Mouse (Mus musculus): ENCODE results near the gene Hdac10. TPM values are rescaled to one million over a fixed set of nuclear protein-coding genes. Genes with fewer than 3 reads are reported as not detected.

Hdac10 gene
- total RNA-seq (2021): 14.5 and 19.6 TPM in 2 replicates
- long read RNA-seq, transcript Hdac10-201 (20 exons, 2,412 nt): major isoform, 6 of 23 reads
- long read RNA-seq, partial matches to known transcripts: 2 of 23 reads
- long read RNA-seq, other reads (novel, unspliced or antisense): 14 of 23 reads

DNA sequence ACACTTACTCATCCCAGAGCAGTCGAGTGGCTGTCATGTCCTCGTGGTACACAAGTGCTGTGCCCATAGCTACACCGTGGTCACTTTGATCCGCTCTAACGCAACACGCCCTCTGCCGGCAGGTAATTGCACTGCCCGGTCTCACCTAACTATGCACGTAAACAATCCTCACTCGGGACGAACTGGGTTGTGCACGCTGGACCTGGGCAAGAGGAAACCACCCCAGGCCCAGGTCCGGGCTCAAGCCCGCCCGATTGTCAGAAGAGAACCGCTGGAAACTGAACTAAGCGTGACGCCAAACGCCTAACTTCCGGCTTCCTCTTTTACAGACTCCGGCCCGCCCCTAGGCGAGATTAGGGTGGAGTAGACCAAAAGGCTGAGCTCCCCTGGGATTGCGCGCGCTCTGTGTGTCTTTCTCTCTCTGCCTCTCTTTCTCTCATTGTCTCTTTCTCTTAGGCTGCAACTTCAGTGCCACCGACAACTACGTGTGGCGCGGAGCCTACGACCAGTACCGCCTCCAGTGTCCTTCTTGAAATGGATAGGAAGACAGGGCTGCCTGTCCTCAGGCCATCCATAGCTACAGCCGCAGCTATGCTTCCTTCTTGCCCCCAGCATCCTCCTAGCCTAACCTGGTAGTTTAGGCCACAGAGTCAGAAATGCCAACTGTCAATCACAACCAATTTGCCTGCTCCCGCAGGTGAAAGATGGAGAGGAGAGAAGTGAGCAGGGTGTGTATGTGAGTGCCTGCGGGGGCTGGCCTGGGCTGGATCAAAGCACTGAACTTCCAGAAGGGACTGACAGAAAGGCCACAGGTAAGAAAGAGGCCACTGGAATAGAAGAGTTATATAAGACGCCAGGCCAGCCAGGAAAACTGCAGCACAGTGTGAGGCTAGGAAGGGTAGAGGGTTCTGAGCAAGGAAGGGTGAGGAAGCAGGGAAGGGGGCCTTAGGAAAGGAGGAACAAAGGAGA lies at the start of gene Hdac10:
Gene Hdac10 (minus strand): TSS at position 319 of the 969 bp plus-strand sequence.
- peak; percentile 78 for DNase-seq

DNA sequence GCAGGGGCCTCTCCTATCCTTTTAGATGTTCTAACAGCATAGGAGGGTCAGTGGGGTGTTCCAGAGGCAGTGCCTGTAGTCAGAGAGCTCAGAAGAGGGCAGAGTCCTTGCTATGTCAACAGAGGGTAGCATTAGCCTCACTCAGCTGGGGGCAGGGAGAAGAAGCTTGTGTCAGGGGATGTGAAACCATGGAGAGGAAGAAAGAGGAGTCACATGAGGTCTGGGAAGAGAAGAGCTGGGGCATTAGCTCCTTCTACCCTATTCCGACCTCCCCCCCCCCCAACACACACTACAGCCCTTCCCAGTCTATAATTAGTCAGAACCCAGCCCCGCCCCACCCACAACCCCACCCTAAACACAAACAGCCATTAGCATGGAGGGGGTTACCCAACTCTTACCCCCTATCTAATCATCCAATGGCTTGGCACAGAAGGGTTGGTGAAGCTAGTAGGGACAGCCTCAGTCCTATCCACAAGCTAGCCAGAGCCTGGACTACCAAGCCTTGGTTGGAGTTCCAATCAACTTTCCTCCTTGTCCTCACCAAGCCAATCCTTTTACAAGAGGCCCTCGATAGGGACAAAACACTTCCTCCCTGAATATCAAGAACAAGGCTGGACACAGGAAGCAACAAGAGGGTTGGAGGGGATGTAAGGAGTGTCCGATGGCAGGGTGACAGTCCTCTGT lies 49.2 kb upstream of the Hdac10 start:
- DNase-seq: no peak

DNA sequence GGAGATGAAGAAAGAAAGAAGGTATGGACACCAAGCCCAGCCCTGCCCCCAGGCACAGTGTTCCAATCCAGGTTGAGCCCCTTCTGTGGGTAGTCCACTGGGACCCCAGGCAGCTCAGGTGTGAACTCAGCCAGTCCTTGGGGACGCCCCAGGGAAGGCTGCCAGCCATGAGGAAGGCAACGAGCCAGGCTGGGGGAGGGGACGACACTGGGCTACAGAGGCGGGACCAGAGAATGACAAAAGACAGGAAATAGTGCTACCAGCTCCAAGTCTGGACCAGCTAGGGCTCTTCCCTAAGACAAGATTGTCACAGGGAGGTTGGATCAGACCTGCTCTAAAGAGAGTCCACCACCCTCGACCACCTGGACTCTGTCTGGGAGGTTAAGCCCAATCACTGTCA lies 48.6 kb upstream of the Hdac10 start:
- peak; percentile 90 for DNase-seq

DNA sequence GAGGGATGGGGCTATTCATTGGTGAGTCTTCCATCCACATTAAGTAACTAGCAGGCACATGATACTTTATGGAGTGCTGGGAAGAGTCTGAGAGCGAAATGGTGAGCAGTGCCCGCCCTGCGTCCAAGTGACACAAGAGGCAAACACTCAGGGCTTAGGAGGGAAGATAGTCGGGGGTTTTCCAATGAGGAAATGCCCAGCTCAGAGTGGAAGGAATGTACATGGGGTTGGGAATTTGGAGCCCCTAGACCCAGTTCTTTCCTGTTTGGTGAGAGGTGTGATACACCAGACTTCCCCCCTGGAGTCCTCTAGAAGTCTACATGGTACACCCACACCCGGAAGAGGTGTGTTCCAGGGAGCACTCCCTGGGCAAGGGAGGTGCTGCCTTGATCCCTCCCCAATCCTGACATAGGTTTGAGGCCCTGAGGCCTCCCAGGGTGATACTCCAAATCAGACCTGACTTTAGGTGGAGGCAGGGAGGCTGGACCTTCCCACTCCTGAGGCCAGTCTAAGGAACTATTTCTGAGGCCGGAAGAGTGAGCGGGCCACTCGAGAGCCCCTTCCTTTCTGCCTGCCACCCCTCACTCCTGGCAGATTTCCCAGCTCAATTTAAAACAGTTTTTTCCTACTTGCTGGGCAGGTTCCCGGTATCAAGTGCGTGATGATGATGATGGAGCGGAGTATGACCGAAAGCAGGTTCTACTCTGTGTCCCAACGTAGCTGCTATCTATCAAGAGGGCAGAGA lies 47.1 kb upstream of the Hdac10 start:
- DNase-seq: no peak

DNA sequence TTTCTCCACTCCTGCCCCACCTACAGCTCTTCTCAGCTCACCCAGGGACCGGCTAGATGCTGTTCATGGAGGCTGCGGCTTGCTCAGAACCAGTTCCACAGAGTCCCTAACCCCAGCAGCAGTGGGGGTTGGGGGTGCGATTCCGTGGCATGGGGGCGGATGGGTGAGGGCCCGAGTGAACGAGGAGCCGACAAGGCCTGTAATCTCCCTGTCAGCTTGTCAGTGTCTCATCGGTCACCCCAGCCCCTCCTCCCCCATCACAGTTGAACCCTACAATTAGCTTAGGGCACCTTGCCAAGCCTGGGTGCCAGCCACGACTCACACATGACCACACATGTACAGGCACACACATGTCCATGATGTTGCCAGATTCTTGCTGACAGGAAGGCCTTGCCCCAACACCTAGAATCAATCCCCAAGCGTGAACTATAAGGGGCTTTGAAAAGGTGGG lies 46.4 kb upstream of the Hdac10 start:
- no peak for DNase-seq

DNA sequence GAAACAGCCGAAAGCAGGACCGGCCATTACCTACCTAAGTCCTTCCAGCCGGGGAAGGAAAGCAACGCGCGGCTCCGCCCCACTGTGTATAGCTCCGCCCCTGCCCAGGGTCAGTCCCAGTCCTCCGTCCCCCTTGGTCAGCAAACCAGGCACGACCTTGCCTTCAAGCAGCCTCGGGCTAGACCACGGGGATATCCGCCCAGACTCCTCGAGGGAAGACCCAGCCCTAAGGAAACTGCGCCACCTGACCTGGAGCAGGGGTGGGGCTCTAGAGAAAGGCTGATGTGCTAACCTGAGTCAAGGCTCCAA lies 45.4 kb upstream of the Hdac10 start:
- DNase-seq: peak; percentile 68

DNA sequence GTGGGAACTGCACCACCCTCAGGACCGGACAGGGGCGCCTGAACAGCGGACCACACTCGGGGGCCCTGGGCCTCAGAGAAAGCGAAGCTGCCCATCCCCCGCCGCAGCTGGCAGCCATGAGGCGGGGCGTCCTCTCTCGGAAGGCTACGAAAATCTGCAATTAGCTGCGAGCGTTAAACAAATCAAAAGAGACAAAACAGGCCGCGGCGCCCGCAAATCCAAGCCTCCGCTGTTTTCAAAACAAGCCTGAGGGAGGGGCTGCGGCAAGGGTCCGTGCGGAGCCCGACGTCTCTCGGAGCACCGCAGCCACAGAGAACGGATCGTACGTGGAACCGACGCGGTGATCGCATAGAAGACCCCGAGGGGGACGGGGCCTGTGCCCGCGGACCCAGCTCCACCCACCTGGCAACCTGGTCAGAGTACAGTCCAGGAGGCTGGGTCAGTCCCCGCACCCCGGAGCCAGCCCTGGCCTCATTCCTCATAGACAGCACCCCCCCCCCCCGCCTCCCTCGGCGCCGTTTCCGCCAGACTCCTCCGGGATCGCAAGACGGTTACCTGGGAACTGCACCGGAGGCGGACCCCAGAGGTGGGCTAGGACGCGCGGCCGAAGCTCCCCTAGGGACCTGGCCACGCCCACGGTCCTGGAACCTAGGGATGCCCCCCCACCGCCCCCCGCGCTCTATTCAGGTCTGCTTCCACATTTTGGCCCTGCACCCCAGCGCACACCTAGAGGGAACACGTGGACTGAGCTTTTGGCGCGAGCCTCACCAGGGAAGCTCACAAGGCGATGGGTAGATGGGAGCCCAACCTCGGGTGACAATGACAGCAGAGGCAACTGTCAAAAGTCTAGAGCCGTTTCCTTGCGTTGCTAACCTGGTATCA lies 44.8 kb upstream of the Hdac10 start:
- DNase-seq: no peak

DNA sequence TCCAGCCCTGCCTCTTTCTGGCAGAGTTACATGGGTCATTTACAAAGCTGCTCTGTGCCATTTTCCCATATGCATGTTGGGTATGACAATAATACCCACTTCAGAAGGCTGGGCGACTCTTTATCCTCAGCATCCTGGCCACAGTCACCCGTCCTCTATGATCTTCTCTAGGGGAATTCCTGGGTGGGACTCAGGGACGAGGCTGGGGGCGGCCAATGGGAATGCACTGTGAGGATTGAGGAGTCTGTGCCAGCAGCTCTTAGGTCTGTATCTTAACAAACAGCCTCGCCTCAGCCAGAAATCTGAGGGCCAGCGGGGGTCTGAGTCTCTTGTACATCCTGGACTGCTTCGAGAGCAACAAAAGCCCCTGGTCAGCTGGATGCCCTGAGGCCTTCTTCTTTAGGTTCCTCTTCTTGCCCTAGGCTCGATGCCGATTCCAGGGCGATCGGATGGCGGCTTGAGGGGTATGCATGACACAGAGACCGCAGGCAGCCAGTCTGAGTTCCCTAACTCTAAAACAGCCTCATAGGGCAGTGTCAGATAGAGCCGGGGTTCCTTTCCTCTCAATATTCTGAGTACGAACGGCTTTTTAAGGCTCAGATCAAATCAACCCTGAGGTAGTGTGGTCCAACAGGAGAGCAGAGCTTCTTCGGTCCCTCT lies 43.9 kb upstream of the Hdac10 start:
- DNase-seq: no peak

DNA sequence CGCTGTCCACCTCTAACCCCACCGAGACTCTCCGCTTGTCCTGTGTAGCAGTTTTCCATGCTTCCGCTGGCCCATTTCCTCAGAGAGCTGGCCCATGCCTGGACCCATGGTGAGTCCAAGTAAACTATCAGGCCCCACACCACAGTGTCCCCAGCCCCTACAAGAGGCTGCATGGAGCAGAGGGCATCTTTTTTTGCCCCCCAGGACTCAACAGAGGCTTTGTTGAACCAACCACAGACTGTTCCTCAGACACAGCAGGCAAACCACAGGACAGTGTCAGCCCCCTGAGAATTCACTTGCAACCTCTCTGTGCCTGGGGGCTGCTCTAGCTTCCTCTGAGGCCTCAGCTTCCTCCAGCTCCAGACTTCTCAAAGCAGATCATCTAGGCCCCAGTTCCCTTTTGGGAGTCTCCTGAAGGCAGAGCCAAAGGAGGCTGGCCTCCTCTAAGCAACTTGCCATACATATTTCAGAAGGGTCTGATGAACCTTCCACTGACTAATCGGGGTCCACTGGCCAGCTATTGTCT lies 43.1 kb upstream of the Hdac10 start:
- DNase-seq: no peak

DNA sequence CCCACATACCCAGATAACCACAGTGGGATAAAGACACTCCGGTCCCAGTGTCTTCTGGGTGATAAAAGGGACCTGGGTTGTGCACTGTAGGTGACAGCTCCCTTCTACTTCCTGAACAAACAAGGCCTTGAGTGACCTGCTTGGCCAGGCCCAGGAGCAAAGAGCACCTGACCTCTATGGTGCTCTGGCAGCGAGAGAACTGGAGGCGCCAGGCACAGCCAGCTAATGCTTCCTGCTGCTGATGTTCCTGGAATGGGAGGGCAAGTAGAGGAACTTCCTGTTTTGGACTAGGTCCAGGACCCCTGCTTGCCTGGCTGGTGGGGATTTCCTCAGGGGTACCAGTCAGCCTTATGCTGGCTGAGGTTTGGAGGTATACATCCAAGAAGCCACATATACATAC lies 41.6 kb upstream of the Hdac10 start:
- no peak for DNase-seq

DNA sequence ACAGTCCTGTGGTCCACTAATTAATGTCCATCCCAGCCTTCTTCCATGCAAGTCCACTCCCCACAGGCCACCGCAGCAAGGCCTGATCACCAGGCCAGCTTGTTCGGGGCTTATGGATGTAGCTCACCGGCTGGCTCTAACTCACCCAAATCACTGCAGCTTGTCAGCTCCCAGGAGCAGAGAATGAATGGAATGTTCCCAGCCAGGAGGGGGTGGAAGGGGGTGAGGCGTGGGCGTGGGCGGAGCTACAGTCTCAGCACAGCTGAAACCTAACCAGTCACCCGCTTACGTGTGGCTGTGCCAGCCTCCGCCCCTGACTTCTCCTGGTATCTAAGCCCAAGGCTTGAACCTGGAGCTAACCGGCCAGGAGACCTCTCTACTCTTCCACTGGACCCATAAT lies 40.9 kb upstream of the Hdac10 start:
- peak; percentile 83 for DNase-seq

DNA sequence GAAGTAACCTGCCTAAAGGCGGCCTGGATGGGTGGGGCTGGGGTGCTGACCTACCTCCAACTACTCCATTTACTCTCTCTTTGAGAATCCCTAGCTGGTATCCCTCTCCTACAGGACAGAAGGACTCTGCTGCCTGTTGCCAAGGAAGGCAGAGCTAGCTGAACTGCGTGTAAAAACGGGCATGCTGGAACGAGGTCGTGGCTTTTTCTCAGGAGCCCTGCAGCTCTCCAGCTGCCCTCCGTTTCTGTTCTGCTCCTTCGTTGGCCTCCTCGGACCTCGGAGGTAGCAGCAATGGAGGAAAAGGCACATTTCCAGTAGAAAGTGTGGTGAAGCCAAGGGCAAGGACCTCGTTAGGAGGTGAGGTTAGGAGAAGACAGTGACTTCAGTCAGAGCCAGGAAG lies 40.4 kb upstream of the Hdac10 start:
- no peak for DNase-seq

DNA sequence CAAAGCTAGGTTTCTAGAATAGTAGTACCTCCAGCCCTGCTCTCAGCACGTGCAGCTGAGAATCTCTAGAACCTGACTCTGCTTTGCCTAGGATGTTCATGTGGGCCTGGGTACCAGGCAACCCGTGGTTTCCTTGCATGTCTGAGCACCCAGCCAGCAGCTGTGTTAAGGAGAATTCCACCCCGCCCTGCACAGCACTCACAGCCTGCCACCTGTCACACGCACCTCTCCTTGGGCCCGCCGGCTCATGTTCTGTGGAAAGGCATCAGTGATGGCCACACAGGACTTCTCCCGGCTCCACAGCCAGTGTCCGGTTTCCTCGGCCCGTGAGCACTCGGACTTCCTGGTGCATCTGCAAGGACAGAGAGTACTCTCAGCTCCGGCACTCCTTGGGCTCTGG lies 37.0 kb upstream of the Hdac10 start:
- DNase-seq: no peak

DNA sequence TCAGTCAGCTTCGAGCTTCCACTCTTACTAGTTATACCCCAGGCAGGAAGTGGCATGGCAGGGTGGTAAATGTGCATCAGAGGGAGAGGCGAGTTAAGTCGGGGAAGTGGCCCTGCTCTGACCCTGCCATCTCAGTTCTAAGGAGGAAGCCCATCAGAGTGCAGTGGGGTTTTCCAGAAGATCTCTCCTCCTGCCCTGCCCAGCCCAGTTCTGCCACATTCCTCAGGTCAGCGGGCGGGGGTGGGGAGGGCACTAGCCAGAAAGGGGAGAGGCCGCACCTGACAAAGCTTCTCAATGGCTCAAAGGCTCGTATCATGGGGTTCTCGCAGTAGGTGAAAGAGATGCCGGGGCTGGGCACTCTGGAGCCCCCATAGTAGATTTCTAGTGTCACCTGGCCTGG lies 32.9 kb upstream of the Hdac10 start:
- DNase-seq: no peak

DNA sequence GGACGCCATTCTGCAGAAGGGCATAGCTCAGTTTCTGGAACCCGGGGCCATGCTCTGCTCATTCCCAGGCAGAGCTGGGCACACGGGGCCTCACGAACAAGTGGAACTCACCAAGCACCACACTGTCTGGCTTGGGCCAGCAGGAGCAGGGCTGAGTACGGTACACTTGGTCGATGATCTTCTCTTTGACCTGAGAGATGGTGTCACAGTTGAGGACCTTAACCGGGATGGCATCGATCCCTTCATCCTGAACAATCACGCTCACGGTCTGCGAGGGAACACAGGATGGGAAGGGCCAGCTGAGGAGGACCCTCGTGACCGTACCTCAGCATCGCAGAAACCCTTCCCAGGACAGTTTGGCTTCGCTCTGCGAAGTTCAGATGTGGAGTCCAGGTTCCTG lies 30.0 kb upstream of the Hdac10 start:
- DNase-seq: no peak

DNA sequence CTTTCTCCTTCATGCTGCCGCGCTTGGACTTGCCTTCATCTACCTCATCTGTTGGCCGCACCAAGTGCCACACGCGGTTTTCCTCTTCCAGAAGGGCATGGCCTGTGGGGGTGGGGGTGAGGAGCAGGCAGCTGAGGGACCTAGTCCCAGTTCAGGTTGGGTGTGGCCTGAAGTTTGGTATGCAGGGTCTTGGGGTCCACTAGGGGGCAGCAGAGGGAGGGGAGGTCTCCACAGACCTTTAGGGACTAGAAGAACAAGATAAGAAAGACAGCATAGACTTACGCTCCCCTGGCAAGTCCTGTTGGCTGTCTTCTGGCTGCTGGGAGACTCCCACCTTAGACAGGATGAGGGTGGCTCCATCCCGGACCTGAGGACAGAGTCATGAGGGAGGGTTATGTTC lies 29.5 kb upstream of the Hdac10 start:
- peak; percentile 68 for DNase-seq

DNA sequence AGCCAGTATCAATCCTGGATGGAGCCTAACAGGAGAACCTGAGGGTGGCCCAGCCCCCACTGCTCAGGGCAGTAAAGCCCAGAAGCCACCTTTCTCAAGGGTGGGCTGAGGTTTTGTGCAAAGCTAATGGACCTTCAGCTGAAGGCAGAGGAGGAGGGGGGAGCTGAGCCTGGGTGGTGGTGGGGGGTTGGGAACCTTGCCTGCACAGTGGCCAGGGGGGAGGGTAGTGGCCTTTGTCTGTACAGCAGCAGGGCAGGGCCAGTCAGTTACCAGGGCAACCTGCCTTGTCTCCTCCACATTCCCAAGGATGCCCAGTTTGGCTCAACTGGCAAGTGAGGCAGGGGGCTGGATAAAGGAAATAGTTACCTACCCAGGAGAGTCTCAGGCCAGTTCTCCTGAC lies 23.8 kb upstream of the Hdac10 start:
- no peak for DNase-seq

DNA sequence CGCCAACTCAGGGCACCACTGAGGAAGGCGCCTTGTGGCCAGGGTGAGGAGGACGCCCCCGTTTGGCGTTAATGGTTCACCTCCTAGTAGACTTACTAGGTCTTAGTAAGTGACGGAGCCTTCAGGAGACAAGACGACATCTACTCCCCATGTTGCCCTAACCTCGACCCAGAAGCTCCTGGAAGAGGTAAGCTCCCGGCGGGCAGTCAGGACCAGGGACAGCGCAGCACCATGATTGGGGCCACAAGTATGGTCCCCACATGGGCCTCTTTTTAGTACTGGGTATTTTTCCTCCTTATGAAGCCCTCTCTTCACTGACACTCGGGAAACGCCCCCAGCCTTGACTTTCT lies 21.5 kb upstream of the Hdac10 start:
- DNase-seq: peak; percentile 56

DNA sequence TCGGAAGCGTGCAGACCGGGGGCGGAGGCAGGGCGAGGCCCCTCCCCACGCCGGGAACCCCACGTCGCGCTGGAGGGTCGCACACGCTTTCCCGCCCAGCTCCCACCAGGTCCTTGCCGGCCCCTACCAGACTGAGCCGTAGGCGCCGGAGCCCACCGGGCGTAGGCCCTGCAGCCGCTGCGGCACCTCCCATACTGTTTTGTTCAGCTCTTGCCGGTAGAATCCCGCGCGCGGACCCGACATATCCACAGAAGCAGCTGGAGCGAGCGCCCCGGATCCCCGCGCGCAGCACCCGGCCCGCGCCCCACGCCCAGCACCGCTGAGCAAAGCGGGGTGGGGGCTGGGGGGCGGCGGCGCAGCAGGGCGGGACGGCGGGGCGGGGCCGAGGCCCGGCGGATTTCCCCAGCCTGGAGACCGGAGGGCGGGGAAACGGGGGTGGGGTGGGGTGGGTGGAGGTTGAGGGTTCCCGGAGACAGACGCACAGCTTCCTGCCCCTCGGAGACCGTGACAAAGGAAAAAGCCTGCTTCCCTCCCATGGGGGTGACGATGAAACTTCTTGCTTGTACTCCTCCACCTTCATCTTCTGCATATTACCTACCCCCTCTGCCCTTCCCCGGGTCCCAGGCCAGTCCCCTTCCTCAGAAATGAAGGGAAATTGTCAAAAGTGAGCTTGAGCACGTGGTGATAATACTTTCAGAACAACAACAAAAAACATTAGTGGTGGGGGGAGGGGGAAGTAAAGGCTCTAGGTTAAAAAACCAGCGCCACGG lies 21.0 kb upstream of the Hdac10 start, which contains the start of gene Mapk11:
Gene Mapk11 (minus strand): TSS at position 358 of the 770 bp plus-strand sequence.
- DNase-seq: peak; percentile 46
